Mouse (Mus musculus): ENCODE data around the gene Msantd4. TPM values are rescaled to one million over a fixed set of nuclear protein-coding genes. Genes with fewer than 3 reads are reported as not detected.
A peak's percentile ranks its signal among the peaks of the same experiment; 100 is the strongest.
"Not testable (repeated sequence)": the region's sequence is repeated elsewhere in the genome, so short reads cannot be mapped to it uniquely, and the experiment has no call there.

The Msantd4 gene
- 59.4 and 64.4 TPM in 2 replicates for polyA plus RNA-seq (2015; fragmentation: Nextera tagmentation; extraction: Ambion mirVana)

- Histone ChIP-seq H3K27me3 (ENCODE audit: control insufficient read depth, insufficient read depth, low read depth, low read length) (no peaks in the 10 kb centered on the region), H3K9ac (ENCODE audit: low read depth, low read length) (peak within 1 kb of the TSS; percentile 69), H3K36me3 (ENCODE audit: control insufficient read depth, insufficient read depth, low read length) (no peaks in the 10 kb centered on the region; the same call in 1 of the 2 replicates), H3K4me1 (ENCODE audit: control insufficient read depth, insufficient read depth, low read length) (peaks cover 18% of the 10 kb centered on the region), H3K4me3 (ENCODE audit: low read depth, low read length) (peak within 1 kb of the TSS; percentile 50), H3K9me3 (replicated peaks; ENCODE audit: control insufficient read depth, low read length, poor library complexity, severe bottlenecking) (no peaks in the 10 kb centered on the region), H3K27ac (ENCODE audit: low read length) (peak within 1 kb of the TSS; percentile 84), H3K4me2 (ENCODE audit: low read length) (peak within 1 kb of the TSS; percentile 75)
- peak; percentile 100 for ATAC-seq
- WGBS: under 1% methylated on average over 31 of the region's 31 CpGs
These were observed at the start of gene Msantd4 for GRCm38 (mm10) chr9:4375828-4376639. TSS of gene Msantd4 (plus strand) at chr9:4376562.

GRCm38 (mm10) chr9:4353163-4353562, 23.2 kb upstream of the Msantd4 start:
- ATAC-seq: no peak
- no peak overlapping the region for H3K4me3 ChIP-seq (ENCODE audit: low read depth, low read length)
- H3K9ac ChIP-seq (ENCODE audit: low read depth, low read length): no peak overlapping the region
- no peaks in the 10 kb centered on the region for H3K27me3 ChIP-seq (ENCODE audit: control insufficient read depth, insufficient read depth, low read depth, low read length)
- H3K36me3 ChIP-seq (ENCODE audit: control insufficient read depth, insufficient read depth, low read length): no peaks in the 10 kb centered on the region
- WGBS: 96% methylated on average over 1 of the region's 1 CpGs
- no peak overlapping the region for H3K27ac ChIP-seq (ENCODE audit: low read length)
- H3K9me3 ChIP-seq (replicated peaks; ENCODE audit: control insufficient read depth, low read length, poor library complexity, severe bottlenecking): no peaks in the 10 kb centered on the region
- no peak overlapping the region for H3K4me2 ChIP-seq (ENCODE audit: low read length)
- H3K4me1 ChIP-seq (ENCODE audit: control insufficient read depth, insufficient read depth, low read length): no peaks in the 10 kb centered on the region

DNA sequence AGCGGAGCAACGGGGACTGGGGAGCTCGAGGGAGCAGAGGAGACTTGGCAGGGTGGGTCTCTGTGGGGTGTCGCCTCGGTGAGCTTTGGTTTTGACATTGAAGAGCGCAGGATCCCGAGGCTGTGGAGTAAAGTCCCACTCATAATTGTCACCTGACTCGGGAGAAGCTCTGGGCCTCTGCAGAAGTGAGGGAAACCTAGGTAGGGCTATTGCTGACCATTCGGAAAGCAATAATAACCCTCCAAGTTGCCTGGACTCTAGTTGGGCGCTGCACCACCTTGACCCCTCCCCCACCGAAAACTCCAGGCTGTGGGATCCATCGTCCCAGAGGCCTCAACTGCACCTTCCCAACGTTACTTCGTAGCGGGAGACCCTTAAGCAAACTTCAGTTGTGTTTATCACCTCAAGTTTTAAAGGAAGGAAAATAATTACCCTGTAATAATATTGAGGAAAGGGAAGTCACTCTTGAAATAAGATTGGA, 318 bp downstream of the Msantd4 start:
- Histone ChIP-seq H3K27ac (ENCODE audit: low read length) (peak overlapping the region; percentile 19), H3K9me3 (replicated peaks; ENCODE audit: control insufficient read depth, low read length, poor library complexity, severe bottlenecking) (no peaks in the 10 kb centered on the region), H3K4me3 (ENCODE audit: low read depth, low read length) (peak overlapping the region; percentile 50), H3K4me1 (ENCODE audit: control insufficient read depth, insufficient read depth, low read length) (peaks cover 18% of the 10 kb centered on the region), H3K4me2 (ENCODE audit: low read length) (peak overlapping the region; percentile 67), H3K36me3 (ENCODE audit: control insufficient read depth, insufficient read depth, low read length) (no peaks in the 10 kb centered on the region; the same call in 1 of the 2 replicates), H3K27me3 (ENCODE audit: control insufficient read depth, insufficient read depth, low read depth, low read length) (no peaks in the 10 kb centered on the region), H3K9ac (ENCODE audit: low read depth, low read length) (peak overlapping the region; percentile 69)
- ATAC-seq: no peak; the same call in 1 of the 2 replicates
- 0% methylated on average over 15 of the region's 15 CpGs for WGBS

GRCm38 (mm10) chr9:4400801-4401200, 24.4 kb downstream of the Msantd4 start:
- H3K27ac ChIP-seq (ENCODE audit: low read length); ATAC-seq; H3K4me3 ChIP-seq (ENCODE audit: low read depth, low read length); H3K9ac ChIP-seq (ENCODE audit: low read depth, low read length); H3K4me1 ChIP-seq (ENCODE audit: control insufficient read depth, insufficient read depth, low read length); H3K9me3 ChIP-seq (replicated peaks; ENCODE audit: control insufficient read depth, low read length, poor library complexity, severe bottlenecking); H3K36me3 ChIP-seq (ENCODE audit: control insufficient read depth, insufficient read depth, low read length); H3K27me3 ChIP-seq (ENCODE audit: control insufficient read depth, insufficient read depth, low read depth, low read length); H3K4me2 ChIP-seq (ENCODE audit: low read length): not testable (repeated sequence)
- WGBS: 94% methylated on average over 11 of the region's 11 CpGs

Small RNAs within 50 kb of the gene (microRNA-seq; reads per million reads assigned to microRNA genes)
- not detected for gene Gm23992

Other genes with a start within 250 kb of the Msantd4 start
- gene Aasdhppt, start 67.1 kb upstream of the Msantd4 start, polyA plus RNA-seq (2015; fragmentation: Nextera tagmentation; extraction: Ambion mirVana): 33.7 and 33.8 TPM in 2 replicates
- gene Kbtbd3, start 66.7 kb upstream of the Msantd4 start, polyA plus RNA-seq (2015; fragmentation: Nextera tagmentation; extraction: Ambion mirVana): 12.1 and 13.8 TPM in 2 replicates